Mouse (Mus musculus) CH12.LX (cell line): ENCODE results near the gene S100a1. TPM values are rescaled to one million over a fixed set of nuclear protein-coding genes. Genes with fewer than 3 reads are reported as not detected.

Experiments
- DNase-seq: peaks from one replicate; pipeline ENCODE4 v3.0.0-alpha.2; 2013; ENCODE audit errors: extremely low read depth
- H3K27ac ChIP-seq: 2 replicates; pipeline ENCODE4 v1.5.1; 2012; ENCODE audit warnings: low read depth, mild to moderate bottlenecking, control low read depth, moderate library complexity; ENCODE audit not compliant: insufficient read depth
- H3K27me3 ChIP-seq: replicated peaks from 2 replicates; pipeline ENCODE3; 2012; ENCODE audit warnings: inconsistent platforms
- H3K36me3 ChIP-seq, 2 experiments: replicated peaks in 1 of 2; 2 replicates each; pipeline versions ENCODE3 to v1.6.1; 2012; ENCODE audit warnings: inconsistent platforms in 1 of 2, low read length in 1 of 2, mild to moderate bottlenecking in 1 of 2, mixed read lengths in 1 of 2, moderate library complexity in 1 of 2; ENCODE audit not compliant: control insufficient read depth in 1 of 2, insufficient read depth in 1 of 2
- H3K4me1 ChIP-seq, 2 experiments: 2 replicates each; pipeline ENCODE4 v1.6.1; 2012; ENCODE audit warnings: inconsistent platforms in 1 of 2, moderate library complexity in 1 of 2; ENCODE audit not compliant: insufficient read depth in 2 of 2, control insufficient read depth in 1 of 2
- H3K4me2 ChIP-seq: 2 replicates; pipeline ENCODE4 v1.6.1; 2012; ENCODE audit warnings: low read depth, mild to moderate bottlenecking, control low read depth; ENCODE audit not compliant: poor library complexity, insufficient read depth, severe bottlenecking
- H3K4me3 ChIP-seq, 3 experiments: fragments of 150-350 bp in 1 of 3; sonication (generic) in 1 of 3; replicated peaks in 1 of 3; 2 replicates each; pipeline versions ENCODE3 to v1.5.1; 2011 to 2012; ENCODE audit warnings: low read depth in 2 of 3, low read length in 2 of 3, mild to moderate bottlenecking in 2 of 3, moderate library complexity in 2 of 3, control low read depth in 1 of 3, improper control_type of control experiment in 1 of 3, inconsistent platforms in 1 of 3, mixed read lengths in 1 of 3; ENCODE audit not compliant: poor library complexity in 1 of 3
- H3K79me2 ChIP-seq: replicated peaks from 2 replicates; pipeline ENCODE4 v1.6.1; 2012; ENCODE audit warnings: mild to moderate bottlenecking, moderate library complexity; ENCODE audit not compliant: control insufficient read depth, poor library complexity, insufficient read depth, severe bottlenecking; ENCODE audit errors: extremely low read depth
- H3K9ac ChIP-seq: 2 replicates; pipeline ENCODE4 v1.6.1; 2012; ENCODE audit warnings: low read depth, mild to moderate bottlenecking, control low read depth, moderate library complexity; ENCODE audit not compliant: insufficient read depth
- H3K9me3 ChIP-seq: replicated peaks from 2 replicates; pipeline ENCODE3; 2012; ENCODE audit warnings: low read length, inconsistent platforms, mixed read lengths
- BHLHE40 ChIP-seq: IDR thresholded peaks from 2 replicates; pipeline ENCODE4 v1.6.1; 2011; ENCODE audit warnings: mild to moderate bottlenecking, low read depth, low read length, improper control_type of control experiment
- CTCF ChIP-seq, 2 experiments: IDR thresholded peaks in 1 of 2; conservative IDR thresholded peaks in 1 of 2; 2 replicates each; pipeline ENCODE4 v1.5.1; 2011 to 2012; ENCODE audit warnings: low read depth in 2 of 2, low read length in 2 of 2, improper control_type of control experiment in 1 of 2, inconsistent platforms in 1 of 2, mild to moderate bottlenecking in 1 of 2, moderate library complexity in 1 of 2
- ELF1 ChIP-seq: IDR thresholded peaks from 2 replicates; pipeline ENCODE4 v1.6.1; 2014; ENCODE audit warnings: low read depth, mild to moderate bottlenecking, inconsistent platforms, low read length, improper control_type of control experiment
- EP300 ChIP-seq: IDR thresholded peaks from 2 replicates; pipeline ENCODE4 v1.6.1; 2011; ENCODE audit warnings: low read length, improper control_type of control experiment
- ETS1 ChIP-seq: conservative IDR thresholded peaks from 2 replicates; pipeline ENCODE4 v1.6.1; 2012; ENCODE audit warnings: low read depth, mild to moderate bottlenecking, inconsistent platforms, low read length, improper control_type of control experiment, moderate library complexity
- GABPA ChIP-seq: IDR thresholded peaks from 2 replicates; pipeline ENCODE4 v1.6.1; 2012; ENCODE audit warnings: low read depth, low read length, improper control_type of control experiment, inconsistent platforms; ENCODE audit not compliant: insufficient replicate concordance
- IRF4 ChIP-seq: IDR thresholded peaks from 2 replicates; pipeline ENCODE4 v1.6.1; 2014; ENCODE audit warnings: low read depth, mild to moderate bottlenecking, inconsistent platforms, low read length, improper control_type of control experiment
- JUN ChIP-seq: IDR thresholded peaks from 2 replicates; pipeline ENCODE4 v1.6.1; 2011; ENCODE audit warnings: low read depth, mild to moderate bottlenecking, low read length, improper control_type of control experiment, moderate library complexity; ENCODE audit not compliant: insufficient read depth
- MAFK ChIP-seq: IDR thresholded peaks from 2 replicates; pipeline ENCODE4 v1.6.1; 2011; ENCODE audit warnings: low read length, improper control_type of control experiment; ENCODE audit not compliant: insufficient replicate concordance
- MAX ChIP-seq: IDR thresholded peaks from 2 replicates; pipeline ENCODE4 v1.6.1; 2011; ENCODE audit warnings: low read length, improper control_type of control experiment
- MAZ ChIP-seq: IDR thresholded peaks from 2 replicates; pipeline ENCODE4 v1.6.1; 2012; ENCODE audit warnings: low read depth, mild to moderate bottlenecking, inconsistent platforms, low read length, improper control_type of control experiment, moderate library complexity
- MXI1 ChIP-seq: IDR thresholded peaks from 2 replicates; pipeline ENCODE4 v1.6.1; 2011; ENCODE audit warnings: mild to moderate bottlenecking, low read depth, low read length, improper control_type of control experiment
- MYC ChIP-seq: IDR thresholded peaks from 2 replicates; pipeline ENCODE4 v1.6.1; 2011; ENCODE audit warnings: low read depth, mild to moderate bottlenecking, improper control_type of control experiment, low read length
- NRF1 ChIP-seq: IDR thresholded peaks from 2 replicates; pipeline ENCODE4 v1.6.1; 2014; ENCODE audit warnings: low read depth, mild to moderate bottlenecking, inconsistent platforms, low read length, improper control_type of control experiment, moderate library complexity
- POLR2A ChIP-seq: IDR thresholded peaks from 2 replicates; pipeline ENCODE4 v1.6.1; 2011; ENCODE audit warnings: low read depth, mild to moderate bottlenecking, improper control_type of control experiment, low read length
- POLR2AphosphoS2 ChIP-seq: IDR thresholded peaks from 2 replicates; pipeline ENCODE4 v1.6.1; 2011; ENCODE audit warnings: low read depth, low read length, improper control_type of control experiment
- RAD21 ChIP-seq: IDR thresholded peaks from 2 replicates; pipeline ENCODE4 v1.6.1; 2011; ENCODE audit warnings: low read depth, mild to moderate bottlenecking, low read length, improper control_type of control experiment, moderate library complexity
- RCOR1 ChIP-seq: conservative IDR thresholded peaks from 2 replicates; pipeline ENCODE4 v1.6.1; 2012; ENCODE audit warnings: low read depth, mild to moderate bottlenecking, inconsistent platforms, low read length, improper control_type of control experiment
- SMC3 ChIP-seq: IDR thresholded peaks from 2 replicates; pipeline ENCODE4 v1.6.1; 2011; ENCODE audit warnings: low read depth, low read length, improper control_type of control experiment
- TBP ChIP-seq: conservative IDR thresholded peaks from 2 replicates; pipeline ENCODE4 v1.6.1; 2011; ENCODE audit warnings: low read depth, low read length, improper control_type of control experiment
- TCF12 ChIP-seq: IDR thresholded peaks from 2 replicates; pipeline ENCODE4 v1.6.1; 2014; ENCODE audit warnings: low read depth, mild to moderate bottlenecking, inconsistent platforms, low read length, improper control_type of control experiment
- UBTF ChIP-seq: IDR thresholded peaks from 2 replicates; pipeline ENCODE4 v1.6.1; 2012; ENCODE audit warnings: low read depth, mild to moderate bottlenecking, inconsistent platforms, low read length, improper control_type of control experiment, moderate library complexity
- ZC3H11A ChIP-seq: IDR thresholded peaks from 2 replicates; pipeline ENCODE4 v1.6.1; 2012; ENCODE audit warnings: low read depth, mild to moderate bottlenecking, inconsistent platforms, low read length, improper control_type of control experiment
- ZNF384 ChIP-seq: IDR thresholded peaks from 2 replicates; pipeline ENCODE4 v1.6.1; 2012; ENCODE audit warnings: low read depth, low read length, improper control_type of control experiment, inconsistent platforms
- dilution Hi-C: fragments of 300-500 bp; cut with MboI; formaldehyde crosslinking; loops from 2 replicates; pipeline ENCODE4 v1.14.3; 2020; ENCODE audit warnings: low sequenced_read_pairs; ENCODE audit not compliant: extremely low pct_unique_long_range_greater_than_20kb, extremely low pct_ligation_motif_present
- in situ Hi-C: fragments of 300-500 bp; cut with MboI; formaldehyde crosslinking; loops from 3 replicates; pipeline ENCODE4 v1.14.3; 2019; ENCODE audit warnings: low sequenced_read_pairs, low pct_ligation_motif_present, low pct_unique_long_range_greater_than_20kb, mixed read lengths
- polyA plus RNA-seq: library from polyadenylated mRNA; unstranded; fragments of >175 nt; gene quantifications from 2 replicates; pipeline ENCODE4 v1.2.1, GENCODE M21; 2012; ENCODE audit warnings: low read depth; ENCODE audit not compliant: insufficient read length
- total RNA-seq, 2 experiments: library from RNA; depleted of rRNA; stranded (reverse); fragments of 300-350 nt in 1 of 2; fragments of >200 nt in 1 of 2; gene quantifications; 2 replicates each; pipeline ENCODE4 v1.2.3; 2012 to 2014

S100a1 gene
- total and polyA plus RNA-seq, 3 experiments = 2.7 to 13.2 (median 3.8) TPM

- H3K4me1 ChIP-seq = peaks cover 0 to 11% of the 10 kb centered on the region in 2 experiments; a peak in 2 of 4 replicates
- no peak overlapping the region for H3K27ac ChIP-seq
- no peak for DNase-seq
- in situ Hi-C loops (no loop called here), dilution Hi-C loops (no loop called here)
- H3K4me3 ChIP-seq = no peak overlapping the region
- no peak for TF ChIP-seq ETS1
- no peaks in the 10 kb centered on the region for H3K9me3 ChIP-seq
- no peak overlapping the region for H3K9ac ChIP-seq
- H3K4me2 ChIP-seq = no peak overlapping the region
- H3K79me2 ChIP-seq = peaks cover 7% of the 10 kb centered on the region; the same call in 1 of the 2 replicates
- H3K36me3 ChIP-seq = peaks cover 39 to 58% of the 10 kb centered on the region in 2 experiments
- H3K27me3 ChIP-seq = no peaks in the 10 kb centered on the region
Measured at GRCm38 (mm10) chr3:90493831-90494540, 20.2 kb downstream of the S100a1 start.

GRCm38 (mm10) chr3:90491350-90491749 lies 22.8 kb downstream of the S100a1 start:
- Histone ChIP-seq H3K4me2 (no peak overlapping the region; the same call in 1 of the 2 replicates), H3K4me1 (peaks cover 0 to 11% of the 10 kb centered on the region in 2 experiments; a peak in 2 of 4 replicates), H3K36me3 (peaks cover 36 to 59% of the 10 kb centered on the region in 2 experiments), H3K9me3 (no peaks in the 10 kb centered on the region), H3K27ac (no peak overlapping the region), H3K4me3 (no peak overlapping the region), H3K27me3 (no peaks in the 10 kb centered on the region), H3K9ac (0 out of 2 replicates have a peak overlapping the region, but pooled peaks have one; percentile 6), H3K79me2 (peaks cover 7% of the 10 kb centered on the region; the same call in 1 of the 2 replicates)
- no peak for TF ChIP-seq ELF1
- TF ChIP-seq MYC = peak; percentile 64; the same call in 1 of the 2 replicates
- TF ChIP-seq UBTF = no peak
- TF ChIP-seq EP300 = no peak
- peak; percentile 55; the same call in 1 of the 2 replicates for TF ChIP-seq MAX
- no peak for TF ChIP-seq TCF12
- no peak for TF ChIP-seq MAZ
- TF ChIP-seq MXI1 = no peak
- TF ChIP-seq RAD21 = no peak
- TF ChIP-seq RCOR1 = no peak
- TF ChIP-seq IRF4 = no peak
- no peak for TF ChIP-seq GABPA
- TF ChIP-seq MAFK = no peak
- TF ChIP-seq BHLHE40 = no peak
- TF ChIP-seq TBP = no peak
- no peak for TF ChIP-seq NRF1
- TF ChIP-seq POLR2AphosphoS2 = no peak
- TF ChIP-seq ZNF384 = peak; percentile 70
- TF ChIP-seq JUN = no peak
- peak; percentile 34; the same call in 1 of the 2 replicates for TF ChIP-seq SMC3
- no peak for TF ChIP-seq POLR2A
- TF ChIP-seq ETS1 = no peak
- TF ChIP-seq ZC3H11A = no peak
- peak; percentile 11 to 75; a peak in 2 of 4 replicates for TF ChIP-seq CTCF (conservative IDR thresholded peaks at IDR 0.05 in 1 of 2, IDR thresholded peaks at IDR 0.05 in 1 of 2; ENCODE audit: low read depth in 2 of 2, low read length in 2 of 2)
- dilution Hi-C loops = no loop called here
- in situ Hi-C loops = no loop called here
- DNase-seq = peak; percentile 61
